29 mouse cellular contexts compared by ENCODE assay signal in the genomic region with DNA sequence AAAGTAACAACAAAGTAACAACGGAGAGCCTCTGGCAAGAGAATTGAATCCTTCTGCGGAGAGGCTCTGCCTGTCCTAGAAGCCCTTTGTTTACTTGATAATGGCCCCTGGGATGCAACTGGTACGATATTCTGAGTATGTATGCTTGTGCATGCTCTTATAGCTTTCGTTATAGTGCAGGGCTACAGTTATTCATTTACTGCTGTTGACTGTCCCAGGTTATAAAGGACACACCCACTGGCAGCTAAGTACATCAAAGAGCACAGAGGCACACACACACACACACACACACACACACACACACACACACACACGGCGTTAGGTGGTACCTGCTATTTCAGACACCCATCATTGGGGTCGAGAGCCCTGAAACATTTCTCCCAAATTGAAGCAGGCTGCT. TPM values are rescaled to one million over a fixed set of nuclear protein-coding genes. Genes with fewer than 3 reads are reported as not detected.
DNase-seq lines count a peak whose midpoint lies in the region; ATAC-seq and TF ChIP-seq lines count a peak whose summit lies in the region.
"Had no signal": no experiment of that assay in that cellular context is flagged by ENCODE, and none has a peak within 500 bp of the region (broad histone marks: within the 10 kb centered on the region; RNA-seq: fewer than 3 reads in every experiment).

No protein-coding gene starts in this region.

- H3K4me1 ChIP-seq in hindbrain, embryonic 10.5 days (replicated peaks), result peaks cover 63% of the 10 kb centered on the region
- peaks cover 14% of the 10 kb centered on the region; the same call in 1 of the 2 replicates for H3K4me1 ChIP-seq in hindbrain, postnatal 0 days (ENCODE audit: insufficient read depth, low read length)
- H3K4me1 ChIP-seq in intestine, embryonic 16.5 days (ENCODE audit: control insufficient read depth, insufficient read depth, low read length), result peaks cover 16% of the 10 kb centered on the region
- H3K4me1 ChIP-seq in stomach, postnatal 0 days (replicated peaks; ENCODE audit: control insufficient read depth, insufficient read depth), result no peaks in the 10 kb centered on the region; the same call in 1 of the 2 replicates

- TF ChIP-seq CTCF in hindbrain, postnatal 0 days (IDR thresholded peaks at IDR 0.05; ENCODE audit: low read depth), result no peak
- no peak for TF ChIP-seq CTCF in stomach, postnatal 0 days (IDR thresholded peaks at IDR 0.05; ENCODE audit: low read depth)

- H3K27me3 ChIP-seq in hindbrain, embryonic 10.5 days (ENCODE audit: insufficient read depth, poor library complexity, severe bottlenecking), result no peaks in the 10 kb centered on the region
- no peaks in the 10 kb centered on the region for H3K27me3 ChIP-seq in hindbrain, postnatal 0 days (ENCODE audit: insufficient read depth, low read length)
- no peaks in the 10 kb centered on the region for H3K27me3 ChIP-seq in intestine, embryonic 16.5 days (replicated peaks; ENCODE audit: control insufficient read depth, insufficient read depth, low read length)
- H3K27me3 ChIP-seq in stomach, postnatal 0 days (ENCODE audit: control insufficient read depth, insufficient read depth, low read length), result no peaks in the 10 kb centered on the region
- H3K27me3 ChIP-seq: CH12.LX; embryonic facial prominence, embryonic 13.5 days; embryonic facial prominence, embryonic 15.5 days; forebrain, embryonic 12.5 days; Patski had no signal

- 66% methylated on average over 7 of the region's 7 CpGs for WGBS in hindbrain, embryonic 10.5 days
- 63% methylated on average over 7 of the region's 7 CpGs for WGBS in hindbrain, postnatal 0 days
- 53% methylated on average over 7 of the region's 7 CpGs for whole genome bisulfite sequencing in intestine, embryonic 16.5 days
- 51% methylated on average over 7 of the region's 7 CpGs for WGBS in stomach, postnatal 0 days

- no peak overlapping the region for H3K4me2 ChIP-seq in hindbrain, postnatal 0 days (ENCODE audit: low read depth, low read length)
- H3K4me2 ChIP-seq in intestine, embryonic 16.5 days (ENCODE audit: low read depth, low read length), result no peak overlapping the region
- no peak overlapping the region for H3K4me2 ChIP-seq in stomach, postnatal 0 days (replicated peaks; ENCODE audit: low read depth)
- H3K4me2 ChIP-seq: embryonic facial prominence, embryonic 13.5 days; embryonic facial prominence, embryonic 15.5 days; forebrain, embryonic 12.5 days had no signal

- H3K27ac ChIP-seq in hindbrain, embryonic 10.5 days, result 0 out of 2 replicates have a peak overlapping the region, but pooled peaks have one; percentile 45
- H3K27ac ChIP-seq in hindbrain, postnatal 0 days, result no peak overlapping the region
- no peak overlapping the region for H3K27ac ChIP-seq in intestine, embryonic 16.5 days (ENCODE audit: low read length)
- H3K27ac ChIP-seq in stomach, postnatal 0 days (replicated peaks), result no peak overlapping the region
- H3K27ac ChIP-seq: embryonic facial prominence, embryonic 13.5 days; embryonic facial prominence, embryonic 15.5 days; forebrain, embryonic 10.5 days; forebrain, embryonic 12.5 days had no signal

- no peak for DNase-seq in hindbrain, embryonic 10.5 days (ENCODE audit: low spot score)
- DNase-seq in hindbrain, postnatal 0 days (ENCODE audit: low spot score), result no peak
- peak; percentile 25 for DNase-seq in testis, postnatal 14 days (ENCODE audit: low spot score)
- no peak for DNase-seq in testis, postnatal 10 days (ENCODE audit: low spot score)
- no peak for DNase-seq in stomach, postnatal 0 days (ENCODE audit: low spot score)
- DNase-seq in frontal cortex, postnatal 36 days (ENCODE audit: low spot score in 2 of 2), result no peak
- DNase-seq: adrenal gland, adult 8-10 months; adrenal gland, postnatal 25 days; B cell, adult 2 months; cerebellum, adult 11 months; cerebellum, adult 18-20 months; cerebellum, adult 8-10 months; cerebellum, adult 9-11 months; cerebellum, postnatal 14 days; cerebellum, postnatal 36 days; embryo, embryonic 11 days had no signal

- H3K36me3 ChIP-seq in hindbrain, embryonic 10.5 days, result peaks cover 13% of the 10 kb centered on the region
- no peaks in the 10 kb centered on the region for H3K36me3 ChIP-seq in hindbrain, postnatal 0 days (ENCODE audit: insufficient read depth, low read length)
- no peaks in the 10 kb centered on the region for H3K36me3 ChIP-seq in intestine, embryonic 16.5 days (ENCODE audit: control insufficient read depth, insufficient read depth, low read length)
- H3K36me3 ChIP-seq in stomach, postnatal 0 days (ENCODE audit: control insufficient read depth, insufficient read depth, low read length), result no peaks in the 10 kb centered on the region
- H3K36me3 ChIP-seq: embryonic facial prominence, embryonic 13.5 days; embryonic facial prominence, embryonic 15.5 days; G1E had no signal

- no peak overlapping the region for H3K9ac ChIP-seq in hindbrain, postnatal 0 days (replicated peaks; ENCODE audit: low read length)
- H3K9ac ChIP-seq in intestine, embryonic 16.5 days (ENCODE audit: low read depth, low read length), result no peak overlapping the region
- H3K9ac ChIP-seq in stomach, postnatal 0 days (ENCODE audit: low read length), result no peak overlapping the region
- H3K9ac ChIP-seq: embryonic facial prominence, embryonic 13.5 days; embryonic facial prominence, embryonic 15.5 days; forebrain, embryonic 12.5 days had no signal

- H3K4me3 ChIP-seq in hindbrain, embryonic 10.5 days, result no peak overlapping the region
- no peak overlapping the region for H3K4me3 ChIP-seq in hindbrain, postnatal 0 days (ENCODE audit: low read length)
- no peak overlapping the region for H3K4me3 ChIP-seq in intestine, embryonic 16.5 days (ENCODE audit: low read length)
- no peak overlapping the region for H3K4me3 ChIP-seq in stomach, postnatal 0 days (ENCODE audit: low read depth, low read length)
- H3K4me3 ChIP-seq: embryonic facial prominence, embryonic 13.5 days; embryonic facial prominence, embryonic 15.5 days; erythroblast, embryonic 14.5 days; forebrain, embryonic 10.5 days; forebrain, embryonic 12.5 days had no signal

- peaks cover 6% of the 10 kb centered on the region; the same call in 1 of the 2 replicates for H3K9me3 ChIP-seq in hindbrain, embryonic 10.5 days
- H3K9me3 ChIP-seq in hindbrain, postnatal 0 days (ENCODE audit: low read length), result no peaks in the 10 kb centered on the region
- no peaks in the 10 kb centered on the region for H3K9me3 ChIP-seq in intestine, embryonic 16.5 days (ENCODE audit: control insufficient read depth, low read length)
- no peaks in the 10 kb centered on the region for H3K9me3 ChIP-seq in stomach, postnatal 0 days (ENCODE audit: control insufficient read depth, low read length)
- H3K9me3 ChIP-seq: embryonic facial prominence, embryonic 13.5 days; embryonic facial prominence, embryonic 15.5 days; forebrain, embryonic 12.5 days had no signal

- no peak for TF ChIP-seq EP300 in stomach, postnatal 0 days (optimal IDR thresholded peaks at IDR 0.05)

- no peak for ATAC-seq in hindbrain, postnatal 0 days
- peak; percentile 74 for ATAC-seq in intestine, embryonic 16.5 days
- ATAC-seq in stomach, postnatal 0 days (ENCODE audit: low FRiP score, low TSS enrichment), result peak; percentile 39; the same call in 1 of the 2 replicates
- ATAC-seq in megakaryocyte progenitor cell, adult 5-6 weeks (replicated peaks; ENCODE audit: poor library complexity), result no peak
- ATAC-seq: activated CD4-positive, CD25-positive, alpha-beta regulatory T cell, adult 4 months; CD4-positive, CD25-positive, alpha-beta regulatory T cell, adult 4 months; forebrain, embryonic 14.5 days; Patski had no signal

RNA-seq across cellular contexts. Expression of a gene that starts 48.3 kb away (rescaled TPM):
- polyA plus RNA-seq in hindbrain, embryonic 10.5 days (2016; fragmentation: Nextera tagmentation; extraction: Ambion mirVana), result 10.7 and 17.8 TPM in 2 replicates
- 18.8 and 27.9 TPM in 2 replicates for total RNA-seq in hindbrain, postnatal 0 days (2014; rRNA removed)
- polyA plus RNA-seq in hindbrain, postnatal 0 days (2015; fragmentation: Nextera tagmentation; extraction: Ambion mirVana), result 24.4 TPM in 2 replicates
- 3.7 and 4.7 TPM in 2 replicates for polyA plus RNA-seq in intestine, embryonic 16.5 days (2015; fragmentation: Nextera tagmentation; extraction: Ambion mirVana)
- polyA plus RNA-seq in stomach, postnatal 0 days (2015; fragmentation: Nextera tagmentation; extraction: Ambion mirVana), result 4.6 and 5.2 TPM in 2 replicates
- 0.07 and 0.90 TPM in 2 replicates for total RNA-seq in megakaryocyte progenitor cell, adult 5-6 weeks (2015)
- 0.07 TPM in 1 of 2 replicates, not detected in the other for total RNA-seq in megakaryocyte progenitor cell, adult 5-6 weeks (2017)
- total RNA-seq: CH12.LX had no signal
- polyA plus RNA-seq: G1E had no signal

Comparison
In these comparisons a context has a peak if more than half of its experiments do, and no peak if none do; other contexts are left out.
1. ATAC-seq: peak in intestine, embryonic 16.5 days (single experiment) and stomach, postnatal 0 days (single experiment); none in hindbrain, postnatal 0 days (single experiment) and megakaryocyte progenitor cell, adult 5-6 weeks (single experiment).